Mouse (Mus musculus) bone marrow macrophage, adult 2 months (primary cell): ENCODE data around the gene Pitpnm3.

Experiments
- CTCF ChIP-seq: IDR thresholded peaks from 2 replicates; pipeline ENCODE4 v1.5.1; 2012; ENCODE audit warnings: low read depth, mild to moderate bottlenecking, low read length, moderate library complexity
- POLR2A ChIP-seq: IDR thresholded peaks from 2 replicates; pipeline ENCODE4 v1.6.1; 2012; ENCODE audit warnings: mild to moderate bottlenecking, low read depth, low read length, borderline replicate concordance

DNA sequence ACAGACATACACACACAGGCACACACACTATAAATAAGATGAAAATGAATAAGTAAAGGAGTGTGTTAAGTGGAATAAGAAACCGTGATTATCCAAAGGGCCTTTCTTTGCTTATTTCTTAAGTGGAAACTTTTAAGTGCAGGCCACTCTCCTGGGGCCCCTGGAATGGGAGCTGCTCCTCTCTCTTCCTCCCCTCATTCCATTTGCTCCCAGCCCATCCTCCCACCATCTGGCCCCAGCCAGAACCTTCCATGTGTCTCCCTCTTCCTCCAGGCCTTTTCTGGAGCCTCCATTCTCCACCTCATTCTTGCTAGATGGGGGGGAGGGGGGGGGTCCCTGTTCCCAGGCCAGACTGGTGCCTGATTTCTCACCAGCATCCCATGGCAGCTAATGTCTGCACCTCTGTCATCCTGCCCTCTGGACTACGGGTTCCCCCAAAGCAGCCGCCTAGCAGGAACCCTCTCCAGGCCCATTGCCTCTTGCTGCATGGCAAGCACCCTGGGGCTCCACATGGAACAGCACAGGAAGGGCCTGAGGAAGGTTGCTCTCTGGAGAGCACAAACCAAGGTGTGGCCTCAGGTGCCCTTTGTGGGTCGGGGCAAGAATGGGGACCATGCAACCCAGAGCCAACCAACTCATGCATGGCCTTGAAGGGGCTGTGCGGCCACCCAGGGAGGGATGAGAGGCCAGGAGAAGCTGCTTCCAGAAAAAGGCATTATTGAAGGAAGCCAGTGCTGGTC, 8.0 kb downstream of the Pitpnm3 start:
- TF ChIP-seq CTCF (no peak), POLR2A (no peak)
